Mouse (Mus musculus): ENCODE measurements at regions not wholly inside any gene's neighbourhood (a gene's known extent, or its start where the extent isn't known, plus 50 kb on each side); places are given as distances from the start of the nearest gene placed in this dataset.

GRCm38 (mm10) chr4:94173096-94173495, 383.2 kb upstream of the Gm10306 start:
- no peak for TF ChIP-seq CTCF (IDR thresholded peaks at IDR 0.05; ENCODE audit: low read depth)
- TF ChIP-seq EP300 (IDR thresholded peaks at IDR 0.05; ENCODE audit: low read depth): no peak

Data from heart, postnatal 0 days (tissue).